Mouse (Mus musculus) forebrain, postnatal 0 days (tissue): ENCODE measurements around the gene Fcrla. TPM values are rescaled to one million over a fixed set of nuclear protein-coding genes. Genes with fewer than 3 reads are reported as not detected.
A peak's percentile ranks its signal among the peaks of the same experiment; 100 is the strongest.

ENCODE experiments used
- ATAC-seq: fragments of 200-750 bp; cut with Nextera tagmentation; 2 replicates; pipeline ENCODE4 v1.8.0; 2017; ENCODE audit warnings: mild to moderate bottlenecking, moderate library complexity
- DNase-seq: peaks from one replicate; pipeline ENCODE4 v3.0.0-alpha.2; 2015
- H3K27ac ChIP-seq: fragments of 300-500 bp; sonication (generic); 2 replicates; pipeline ENCODE4 v1.5.1; 2014; ENCODE audit warnings: low read depth, mild to moderate bottlenecking, antibody characterized with exemption, low read length, moderate library complexity, mixed read lengths
- H3K27me3 ChIP-seq: fragments of 300-500 bp; sonication (generic); 2 replicates; pipeline ENCODE4 v1.6.1; 2014; ENCODE audit warnings: mild to moderate bottlenecking, low read length, mixed read lengths; ENCODE audit not compliant: insufficient read depth
- H3K36me3 ChIP-seq: fragments of 300-500 bp; sonication (generic); 2 replicates; pipeline ENCODE4 v1.6.1; 2014; ENCODE audit warnings: mild to moderate bottlenecking, moderate library complexity; ENCODE audit not compliant: insufficient read depth
- H3K4me1 ChIP-seq: fragments of 300-500 bp; sonication (generic); 2 replicates; pipeline ENCODE4 v1.6.1; 2014; ENCODE audit warnings: antibody characterized with exemption; ENCODE audit not compliant: insufficient read depth
- H3K4me2 ChIP-seq: fragments of 300-500 bp; sonication (generic); 2 replicates; pipeline ENCODE4 v1.6.1; 2014; ENCODE audit warnings: low read depth, mild to moderate bottlenecking, moderate library complexity
- H3K4me3 ChIP-seq: fragments of 300-500 bp; sonication (generic); 2 replicates; pipeline ENCODE4 v1.5.1; 2014; ENCODE audit warnings: low read depth, low read length, mixed read lengths
- H3K9ac ChIP-seq: fragments of 300-500 bp; sonication (generic); 2 replicates; pipeline ENCODE4 v1.6.1; 2014; ENCODE audit warnings: mild to moderate bottlenecking
- H3K9me3 ChIP-seq: fragments of 300-500 bp; sonication (generic); 2 replicates; pipeline ENCODE4 v1.6.1; 2016; ENCODE audit warnings: low read length
- CTCF ChIP-seq: sonication (generic); IDR thresholded peaks from 2 replicates; pipeline ENCODE4 v1.5.1; 2016; ENCODE audit warnings: antibody characterized with exemption, control low read depth, low read depth
- WGBS: fragments of 180-500 bp; shearing (Covaris S2); extraction: QIAGEN DNeasy Blood & Tissue Kit; methylation state at CpG from one replicate; pipeline ENCODE4 v1.1.7; 2014; 5-methylcytosine and 5-hydroxymethylcytosine counted together
- polyA plus RNA-seq: library from polyadenylated mRNA; unstranded; fragments of >200 nt; fragmentation: Nextera tagmentation; extraction: Ambion mirVana; gene quantifications from 2 replicates; pipeline ENCODE4 v1.2.1, GENCODE M21; 2015
- total RNA-seq: library from RNA; depleted of rRNA; stranded (reverse); fragments of >200 nt; gene quantifications from 2 replicates; pipeline ENCODE4 v1.2.3, GENCODE M21; 2014; rRNA removed

Gene Fcrla
- total and polyA plus RNA-seq, 2 experiments from 2014 or later, result 0.11 TPM; not detected in 1

DNA sequence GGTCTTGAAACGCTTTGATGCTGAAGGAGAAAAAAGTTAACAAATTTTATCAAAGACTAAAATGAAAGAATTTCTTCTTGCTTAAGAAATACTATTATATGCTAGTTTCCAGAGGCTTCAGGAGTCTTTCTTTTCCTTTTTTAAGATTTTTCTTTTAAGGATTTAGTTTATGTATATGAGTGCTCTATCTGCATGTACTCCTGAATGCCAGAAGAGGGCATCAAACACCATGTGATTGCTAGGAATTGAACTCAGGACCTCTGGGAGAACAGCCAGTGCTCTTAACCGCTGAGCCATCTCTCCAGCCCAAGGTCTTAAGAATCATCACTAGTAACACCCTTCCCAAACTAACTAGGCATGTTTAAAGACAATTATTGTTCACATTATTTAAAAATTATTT, 55.4 kb downstream of the Fcrla start:
- DNase-seq, result no peak
- WGBS, result 99% methylated on average over 2 of the region's 2 CpGs
- H3K4me1 ChIP-seq, result no peaks in the 10 kb centered on the region
- no peak overlapping the region for H3K4me2 ChIP-seq
- no peak overlapping the region for H3K4me3 ChIP-seq
- H3K9ac ChIP-seq, result no peak overlapping the region
- TF ChIP-seq CTCF, result 0 out of 2 replicates have a peak, but pooled peaks have one; percentile 3
- H3K36me3 ChIP-seq, result peaks cover 17% of the 10 kb centered on the region
- no peaks in the 10 kb centered on the region for H3K27me3 ChIP-seq
- no peak for ATAC-seq
- no peak overlapping the region for H3K27ac ChIP-seq
- no peaks in the 10 kb centered on the region for H3K9me3 ChIP-seq

DNA sequence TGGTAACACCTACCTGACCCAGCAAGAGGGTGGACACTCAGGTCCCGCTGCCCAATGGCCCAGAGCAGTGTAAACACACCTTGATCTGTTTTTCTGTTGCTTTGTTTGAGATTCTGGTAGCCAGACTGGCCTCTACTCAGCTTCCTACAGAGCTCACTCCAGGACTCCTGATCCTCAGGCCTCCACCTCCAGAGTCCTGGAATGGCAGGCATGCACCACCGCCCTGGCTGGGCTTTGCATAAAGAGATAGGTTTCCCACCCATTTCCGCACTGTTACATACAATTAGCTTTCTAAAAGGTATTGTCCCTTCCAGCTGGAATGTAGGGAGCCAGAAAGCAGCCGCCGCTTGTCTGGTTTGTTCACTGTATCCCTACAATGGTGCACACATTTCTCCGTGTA, 56.0 kb downstream of the Fcrla start:
- no peak for TF ChIP-seq CTCF

DNA sequence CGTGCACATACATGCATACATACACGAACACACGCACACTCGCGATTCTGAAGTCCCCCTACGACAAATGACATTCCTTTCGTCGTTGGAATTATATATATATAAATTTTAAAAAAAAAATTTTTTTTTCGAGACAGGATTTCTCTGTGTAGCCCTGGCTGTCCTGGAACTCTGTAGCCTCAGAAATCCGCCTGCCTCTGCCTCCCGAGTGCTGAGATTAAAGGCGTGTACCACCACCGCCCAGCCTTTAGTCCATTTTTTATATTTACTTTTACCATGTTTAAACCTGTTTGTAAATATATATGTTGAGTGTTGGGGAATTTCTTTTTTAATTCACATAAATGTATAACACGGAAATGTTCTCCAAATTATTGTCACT, 58.5 kb downstream of the Fcrla start:
- Histone ChIP-seq H3K36me3 (no peaks in the 10 kb centered on the region), H3K4me2 (peak overlapping the region; percentile 67), H3K4me1 (peaks cover 7% of the 10 kb centered on the region; the same call in 1 of the 2 replicates), H3K9me3 (no peaks in the 10 kb centered on the region), H3K9ac (peak overlapping the region; percentile 62), H3K27me3 (no peaks in the 10 kb centered on the region), H3K4me3 (peak overlapping the region; percentile 73), H3K27ac (0 out of 2 replicates have a peak overlapping the region, but pooled peaks have one; percentile 47)
- no peak for DNase-seq
- TF ChIP-seq CTCF, result no peak
- ATAC-seq, result peak; percentile 13; the same call in 1 of the 2 replicates
- 17% methylated on average over 14 of the region's 14 CpGs for WGBS

More for the DNA sequence above, 56.0 kb downstream of the Fcrla start:
- Histone ChIP-seq H3K9me3 (no peaks in the 10 kb centered on the region), H3K36me3 (peaks cover 11% of the 10 kb centered on the region; the same call in 1 of the 2 replicates), H3K9ac (no peak overlapping the region), H3K4me2 (no peak overlapping the region), H3K4me3 (no peak overlapping the region), H3K27ac (no peak overlapping the region), H3K4me1 (peaks cover 5% of the 10 kb centered on the region; the same call in 1 of the 2 replicates), H3K27me3 (no peaks in the 10 kb centered on the region)
- ATAC-seq, result no peak
- no peak for DNase-seq
- WGBS, result 89% methylated on average over 6 of the region's 6 CpGs

DNA sequence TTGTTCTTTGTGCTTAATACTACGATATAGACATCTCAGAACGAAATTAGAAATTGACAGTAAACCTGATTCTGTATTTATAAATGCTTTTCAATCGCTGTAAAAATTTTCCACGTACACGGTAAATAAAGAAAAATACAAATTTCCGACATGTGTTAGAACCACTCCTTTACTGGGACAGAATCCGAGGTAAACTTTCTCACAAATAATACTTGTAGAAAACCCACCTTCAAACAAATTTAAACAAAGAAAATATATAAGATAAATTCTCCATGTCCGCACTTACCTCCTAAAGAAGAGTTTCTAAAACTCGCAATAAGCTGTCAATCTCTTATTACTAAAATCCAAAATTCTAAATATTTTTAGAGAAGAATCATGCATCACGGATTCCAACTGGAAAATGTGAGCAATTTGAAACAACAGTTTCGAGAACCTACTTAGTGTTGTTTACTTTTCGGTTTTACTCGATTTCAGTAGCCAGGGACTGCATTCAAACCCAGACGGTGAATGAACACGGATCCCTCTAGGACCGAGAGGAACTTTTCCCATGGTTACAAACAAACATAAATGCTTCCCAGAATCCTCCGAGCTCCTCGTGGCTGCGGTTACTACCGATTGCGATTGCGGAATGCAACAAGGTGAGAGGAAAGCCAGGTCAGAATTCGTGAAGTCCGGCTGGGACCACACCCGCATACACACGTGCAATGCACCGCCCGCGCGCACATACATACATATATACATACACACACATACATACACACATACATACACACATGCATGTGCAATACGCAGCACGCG, 59.1 kb downstream of the Fcrla start:
- WGBS, result under 1% methylated on average over 33 of the region's 33 CpGs
- H3K27ac ChIP-seq, result 0 out of 2 replicates have a peak overlapping the region, but pooled peaks have one; percentile 47

DNA sequence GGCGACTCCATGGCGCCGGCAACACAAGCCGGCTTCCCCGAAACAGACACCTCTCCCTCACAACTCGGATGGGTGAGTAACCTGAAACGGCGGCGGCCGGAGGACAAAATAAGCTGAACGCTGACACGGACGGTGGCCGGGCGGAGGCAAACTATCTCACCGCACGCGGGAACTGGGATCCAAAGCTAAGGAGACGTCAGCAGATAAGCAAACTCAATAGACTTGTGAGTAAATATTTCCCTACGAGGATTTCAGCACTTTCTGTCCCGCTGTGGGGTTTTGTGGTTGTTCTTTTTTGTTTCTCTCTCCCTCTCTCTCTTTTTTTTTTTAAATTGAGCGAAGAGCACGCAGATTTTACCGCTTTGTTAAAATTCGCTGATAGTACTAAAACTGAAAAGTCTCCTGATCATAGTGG, 59.7 kb downstream of the Fcrla start, which contains the start of gene Atf6:
Gene Atf6, minus strand, starts transcription at position 81 of the 415 bp plus-strand sequence.
- peak; percentile 95 for DNase-seq
- H3K27ac ChIP-seq, result peak within 1 kb of the TSS; percentile 60
- under 1% methylated on average over 25 of the region's 25 CpGs for WGBS
- peak within 1 kb of the TSS; percentile 84 for H3K9ac ChIP-seq
- H3K9me3 ChIP-seq, result no peaks in the 10 kb centered on the region
- H3K27me3 ChIP-seq, result no peaks in the 10 kb centered on the region
- peak within 1 kb of the TSS; percentile 73 for H3K4me3 ChIP-seq
- no peaks in the 10 kb centered on the region for H3K36me3 ChIP-seq
- TF ChIP-seq CTCF, result no peak
- peaks cover 7% of the 10 kb centered on the region; the same call in 1 of the 2 replicates for H3K4me1 ChIP-seq
- H3K4me2 ChIP-seq, result peak within 1 kb of the TSS; percentile 67
- ATAC-seq, result peak; percentile 81

More for the DNA sequence above, 59.1 kb downstream of the Fcrla start:
- DNase-seq, result peak; percentile 88
- H3K4me3 ChIP-seq, result peak overlapping the region; percentile 73
- no peaks in the 10 kb centered on the region for H3K9me3 ChIP-seq
- peak; percentile 92 for ATAC-seq
- no peak for TF ChIP-seq CTCF
- H3K9ac ChIP-seq, result peak overlapping the region; percentile 84
- no peaks in the 10 kb centered on the region for H3K36me3 ChIP-seq
- peak overlapping the region; percentile 67 for H3K4me2 ChIP-seq
- H3K27me3 ChIP-seq, result no peaks in the 10 kb centered on the region
- peaks cover 7% of the 10 kb centered on the region; the same call in 1 of the 2 replicates for H3K4me1 ChIP-seq

Other genes starting within 250 kb of the Fcrla start
- gene Atf6, start 59.8 kb downstream of the Fcrla start, total RNA-seq, result 14.3 and 18.1 TPM in 2 replicates
- 3.7 and 5.3 TPM in 2 replicates for gene Atf6, start 59.8 kb downstream of the Fcrla start, polyA plus RNA-seq
- 2.4 TPM in 1 of 2 replicates, not detected in the other for gene Gm26620, start 42.5 kb downstream of the Fcrla start, total RNA-seq
- 0.43 and 0.48 TPM in 2 replicates for gene Gm26620, start 42.5 kb downstream of the Fcrla start, polyA plus RNA-seq
- gene Dusp12, start 42.0 kb downstream of the Fcrla start, total RNA-seq, result 41.0 and 44.2 TPM in 2 replicates
- gene Dusp12, start 42.0 kb downstream of the Fcrla start, polyA plus RNA-seq, result 37.4 and 39.2 TPM in 2 replicates
- gene Fcrlb, start 14.6 kb downstream of the Fcrla start, total RNA-seq, result not detected in 2 replicates
- gene Fcrlb, start 14.6 kb downstream of the Fcrla start, polyA plus RNA-seq, result 0.40 and 1.1 TPM in 2 replicates
- 2.2 and 2.3 TPM in 2 replicates for gene Fcgr2b, start 49.0 kb upstream of the Fcrla start, total RNA-seq
- gene Fcgr2b, start 49.0 kb upstream of the Fcrla start, polyA plus RNA-seq, result 3.8 and 3.9 TPM in 2 replicates
- gene Fcgr4, start 91.3 kb upstream of the Fcrla start, total RNA-seq, result 0.76 TPM in 1 of 2 replicates, not detected in the other
- gene Fcgr4, start 91.3 kb upstream of the Fcrla start, polyA plus RNA-seq, result 0.44 and 0.67 TPM in 2 replicates
- gene Fcgr3, start 137.4 kb upstream of the Fcrla start, total RNA-seq, result 13.5 and 14.9 TPM in 2 replicates
- gene Fcgr3, start 137.4 kb upstream of the Fcrla start, polyA plus RNA-seq, result 13.9 and 14.6 TPM in 2 replicates
- 1.7 and 2.4 TPM in 2 replicates for gene Cfap126, start 186.3 kb upstream of the Fcrla start, total RNA-seq
- gene Cfap126, start 186.3 kb upstream of the Fcrla start, polyA plus RNA-seq, result 11.7 and 13.7 TPM in 2 replicates
- gene Sdhc, start 223.0 kb upstream of the Fcrla start, total RNA-seq, result 195 and 197 TPM in 2 replicates
- gene Sdhc, start 223.0 kb upstream of the Fcrla start, polyA plus RNA-seq, result 285 and 302 TPM in 2 replicates
- gene Mpz, start 223.1 kb upstream of the Fcrla start, total RNA-seq, result 0.38 TPM in 1 of 2 replicates, not detected in the other
- 0.30 and 0.67 TPM in 2 replicates for gene Mpz, start 223.1 kb upstream of the Fcrla start, polyA plus RNA-seq